Mouse (Mus musculus) thymus, adult 2 months (tissue): ENCODE measurements around the gene Gm49394.

Experiments used
- CTCF ChIP-seq: fragments of 200-500 bp; IDR thresholded peaks from 2 replicates; pipeline ENCODE4 v1.5.1; 2012; ENCODE audit warnings: mild to moderate bottlenecking, control low read depth, low read length, moderate library complexity, borderline replicate concordance; ENCODE audit not compliant: control insufficient read depth, poor library complexity, insufficient read depth; ENCODE audit errors: extremely low read depth
- POLR2A ChIP-seq: fragments of 200-500 bp; IDR thresholded peaks from 2 replicates; pipeline ENCODE4 v1.6.1; 2012; ENCODE audit warnings: mild to moderate bottlenecking, low read length, control low read depth, moderate library complexity; ENCODE audit not compliant: control insufficient read depth, poor library complexity, insufficient read depth; ENCODE audit errors: extremely low read depth

GRCm38 (mm10) chr7:142636178-142636577 is 33.6 kb downstream of the Gm49394 start:
- no peak for TF ChIP-seq POLR2A
- TF ChIP-seq CTCF: no peak
